Mouse (Mus musculus): Measurements from ENCODE around the gene Lhfpl2. TPM values are rescaled to one million over a fixed set of nuclear protein-coding genes. Genes with fewer than 3 reads are reported as not detected.

Lhfpl2 gene
- polyA plus RNA-seq, 1 experiment from 2014 or later: 23.4 TPM

DNA sequence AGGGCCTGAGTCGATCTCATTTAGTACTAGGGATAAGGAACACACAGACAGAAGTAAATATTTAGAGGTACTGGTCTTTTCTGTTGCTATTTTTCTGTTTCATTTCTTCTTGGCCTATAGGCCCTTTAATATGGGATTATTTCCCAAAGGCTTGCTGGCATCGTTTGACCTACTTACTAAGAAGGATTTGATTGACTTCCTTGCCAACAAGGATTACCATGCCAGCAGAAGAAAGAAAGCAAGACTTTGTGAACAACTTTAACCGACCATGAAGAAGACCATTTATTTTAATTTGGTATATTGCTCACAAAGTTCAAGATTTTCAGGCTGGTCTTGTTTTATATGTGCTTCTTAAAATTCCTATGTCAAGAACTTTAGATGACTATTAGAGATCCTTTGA, 42.8 kb downstream of the Lhfpl2 start:
- WGBS: 82% methylated on average over 3 of the region's 3 CpGs
- no peak overlapping the region for H3K27ac ChIP-seq (ENCODE audit: low read length)
- no peak overlapping the region for H3K9ac ChIP-seq (ENCODE audit: low read length)
- peaks cover 34% of the 10 kb centered on the region for H3K4me1 ChIP-seq (ENCODE audit: control insufficient read depth, insufficient read depth, low read length)
- no peak for ATAC-seq (replicated peaks; ENCODE audit: extremely low read depth, insufficient read depth, low FRiP score)
- no peaks in the 10 kb centered on the region for H3K27me3 ChIP-seq (ENCODE audit: control insufficient read depth, insufficient read depth, low read length)
- H3K36me3 ChIP-seq (ENCODE audit: control insufficient read depth, insufficient read depth): no peaks in the 10 kb centered on the region
- H3K9me3 ChIP-seq (replicated peaks; ENCODE audit: control insufficient read depth, low read length): no peaks in the 10 kb centered on the region
- no peak overlapping the region for H3K4me3 ChIP-seq (ENCODE audit: low read length)
- H3K4me2 ChIP-seq (ENCODE audit: low read depth, low read length): no peak overlapping the region

- 48% methylated on average over 10 of the region's 10 CpGs for WGBS
- ATAC-seq (replicated peaks; ENCODE audit: extremely low read depth, insufficient read depth, low FRiP score): peak; percentile 37; the same call in 1 of the 2 replicates
- peaks cover 37% of the 10 kb centered on the region for H3K4me1 ChIP-seq (ENCODE audit: control insufficient read depth, insufficient read depth, low read length)
- H3K36me3 ChIP-seq (ENCODE audit: control insufficient read depth, insufficient read depth): no peaks in the 10 kb centered on the region
- no peak overlapping the region for H3K4me3 ChIP-seq (ENCODE audit: low read length)
- H3K9ac ChIP-seq (ENCODE audit: low read length): no peak overlapping the region
- H3K27me3 ChIP-seq (ENCODE audit: control insufficient read depth, insufficient read depth, low read length): no peaks in the 10 kb centered on the region
- H3K27ac ChIP-seq (ENCODE audit: low read length): no peak overlapping the region
- H3K9me3 ChIP-seq (replicated peaks; ENCODE audit: control insufficient read depth, low read length): no peaks in the 10 kb centered on the region
- 0 out of 2 replicates have a peak overlapping the region, but pooled peaks have one; percentile 3 for H3K4me2 ChIP-seq (ENCODE audit: low read depth, low read length)
Observed at GRCm38 (mm10) chr13:94101020-94101571, 43.5 kb downstream of the Lhfpl2 start.

DNA sequence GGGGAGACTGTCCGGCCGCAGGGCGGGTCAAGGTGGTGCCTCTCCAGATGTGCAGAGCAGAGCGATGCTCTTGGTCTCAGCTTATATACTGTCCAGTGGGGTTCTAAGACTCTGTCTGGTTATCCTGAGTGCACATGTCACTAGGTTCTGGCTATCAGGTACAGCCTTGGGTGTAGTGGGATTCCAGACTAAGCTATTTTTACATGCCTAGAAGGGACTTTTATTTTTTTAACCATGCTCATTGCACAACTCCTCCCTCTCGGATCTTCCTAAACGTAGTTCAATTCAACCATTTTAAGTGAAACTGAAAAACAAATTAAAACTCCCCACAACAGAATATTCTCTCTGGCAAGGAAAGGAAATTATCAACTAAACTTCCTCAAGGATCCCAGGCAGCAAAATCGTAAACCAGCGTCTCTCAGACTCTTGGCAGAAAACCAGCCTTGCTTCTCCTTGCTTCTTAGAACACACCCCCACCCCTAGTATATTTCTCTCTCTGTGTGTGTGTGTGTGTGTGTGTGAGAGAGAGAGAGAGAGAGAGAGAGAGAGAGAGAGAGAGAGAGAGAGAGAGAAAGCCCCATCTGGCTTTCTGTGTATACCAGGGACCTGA, 47.4 kb downstream of the Lhfpl2 start:
- Histone ChIP-seq H3K27me3 (ENCODE audit: control insufficient read depth, insufficient read depth, low read length) (no peaks in the 10 kb centered on the region), H3K4me2 (ENCODE audit: low read depth, low read length) (peak overlapping the region; percentile 20), H3K36me3 (ENCODE audit: control insufficient read depth, insufficient read depth) (no peaks in the 10 kb centered on the region), H3K27ac (ENCODE audit: low read length) (peak overlapping the region; percentile 64), H3K9me3 (replicated peaks; ENCODE audit: control insufficient read depth, low read length) (no peaks in the 10 kb centered on the region), H3K4me1 (ENCODE audit: control insufficient read depth, insufficient read depth, low read length) (peaks cover 24% of the 10 kb centered on the region), H3K4me3 (ENCODE audit: low read length) (no peak overlapping the region), H3K9ac (ENCODE audit: low read length) (no peak overlapping the region)
- 0 out of 2 replicates have a peak, but pooled peaks have one; percentile 20 for ATAC-seq (replicated peaks; ENCODE audit: extremely low read depth, insufficient read depth, low FRiP score)
- WGBS: 59% methylated on average over 8 of the region's 8 CpGs

DNA sequence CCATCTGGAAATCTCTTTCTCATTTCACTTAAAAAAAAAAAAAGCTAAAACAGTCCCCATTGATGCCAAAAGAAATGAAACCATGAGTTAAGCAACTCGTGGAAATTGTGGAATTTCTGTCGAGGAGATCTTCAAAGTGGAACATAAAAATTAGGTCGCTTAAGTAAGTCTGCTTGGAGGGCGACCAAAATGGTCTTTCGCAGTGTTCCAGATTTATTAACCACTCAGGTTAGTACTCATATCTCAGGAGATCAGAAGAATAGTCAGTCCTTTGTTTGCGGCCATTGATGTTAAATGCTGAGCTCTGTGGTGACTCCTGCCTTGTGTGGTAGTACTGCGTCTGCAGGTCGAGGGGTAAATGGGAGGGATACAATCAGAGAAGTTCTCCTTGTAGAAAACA, 48.8 kb downstream of the Lhfpl2 start:
- no peak for ATAC-seq (replicated peaks; ENCODE audit: extremely low read depth, insufficient read depth, low FRiP score)
- no peaks in the 10 kb centered on the region for H3K9me3 ChIP-seq (replicated peaks; ENCODE audit: control insufficient read depth, low read length)
- H3K36me3 ChIP-seq (ENCODE audit: control insufficient read depth, insufficient read depth): no peaks in the 10 kb centered on the region; the same call in 1 of the 2 replicates
- no peaks in the 10 kb centered on the region for H3K27me3 ChIP-seq (ENCODE audit: control insufficient read depth, insufficient read depth, low read length)
- peaks cover 21% of the 10 kb centered on the region for H3K4me1 ChIP-seq (ENCODE audit: control insufficient read depth, insufficient read depth, low read length)
- no peak overlapping the region for H3K4me3 ChIP-seq (ENCODE audit: low read length)
- H3K27ac ChIP-seq (ENCODE audit: low read length): no peak overlapping the region
- WGBS: 78% methylated on average over 8 of the region's 8 CpGs
- no peak overlapping the region for H3K4me2 ChIP-seq (ENCODE audit: low read depth, low read length)
- H3K9ac ChIP-seq (ENCODE audit: low read length): no peak overlapping the region

- H3K9ac ChIP-seq (ENCODE audit: low read length): no peak overlapping the region
- H3K4me1 ChIP-seq (ENCODE audit: control insufficient read depth, insufficient read depth, low read length): peaks cover 17% of the 10 kb centered on the region
- no peak overlapping the region for H3K4me2 ChIP-seq (ENCODE audit: low read depth, low read length)
- no peak overlapping the region for H3K4me3 ChIP-seq (ENCODE audit: low read length)
- no peak for ATAC-seq (replicated peaks; ENCODE audit: extremely low read depth, insufficient read depth, low FRiP score)
- WGBS: 88% methylated on average over 7 of the region's 7 CpGs
- H3K27ac ChIP-seq (ENCODE audit: low read length): no peak overlapping the region
- H3K36me3 ChIP-seq (ENCODE audit: control insufficient read depth, insufficient read depth): peaks cover 5% of the 10 kb centered on the region; the same call in 1 of the 2 replicates
- no peaks in the 10 kb centered on the region for H3K27me3 ChIP-seq (ENCODE audit: control insufficient read depth, insufficient read depth, low read length)
- H3K9me3 ChIP-seq (replicated peaks; ENCODE audit: control insufficient read depth, low read length): no peaks in the 10 kb centered on the region
Observed at GRCm38 (mm10) chr13:94106983-94107382, 49.4 kb downstream of the Lhfpl2 start.

DNA sequence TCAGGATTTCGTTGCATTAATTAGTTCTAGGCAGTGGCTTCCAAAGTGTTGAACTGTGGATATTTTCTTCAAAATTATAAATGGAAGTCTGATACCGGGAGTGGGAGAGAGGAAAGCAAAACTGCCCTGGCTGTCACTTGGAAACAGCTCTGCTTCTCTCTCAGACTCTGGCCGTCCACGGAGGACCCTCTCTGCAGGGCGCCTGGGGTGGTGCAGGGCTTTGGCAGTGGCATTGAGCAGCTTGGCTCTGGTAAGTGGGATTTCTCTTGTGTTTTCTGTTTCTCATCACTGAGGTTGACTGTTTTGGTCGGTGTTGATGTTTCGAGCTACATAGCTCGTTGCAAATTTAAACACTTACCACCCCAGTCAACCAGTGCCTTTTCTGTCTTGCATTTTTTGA, 53.0 kb downstream of the Lhfpl2 start:
- 74% methylated on average over 8 of the region's 8 CpGs for WGBS

DNA sequence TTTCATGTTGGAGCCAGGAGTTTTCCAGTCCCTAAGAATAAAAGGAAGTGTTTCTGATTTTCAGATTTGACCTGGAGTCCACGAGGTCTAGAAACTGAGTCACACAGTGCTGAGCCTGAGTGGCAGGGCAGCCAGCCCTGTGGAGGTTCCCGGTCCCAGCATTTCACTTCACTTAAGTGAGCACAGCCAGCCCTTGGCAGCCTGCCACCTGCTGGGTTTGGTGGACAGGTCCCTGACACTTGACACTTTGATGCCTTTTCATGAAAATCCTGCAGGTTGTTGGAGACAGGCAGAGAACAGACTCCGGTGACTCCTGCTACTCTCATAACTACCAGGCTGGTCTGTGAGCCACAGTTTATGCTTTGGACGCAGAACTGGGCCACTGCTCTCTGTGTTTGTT, 57.9 kb downstream of the Lhfpl2 start:
- Histone ChIP-seq H3K9ac (ENCODE audit: low read length) (no peak overlapping the region), H3K36me3 (ENCODE audit: control insufficient read depth, insufficient read depth) (peaks cover 18% of the 10 kb centered on the region; the same call in 1 of the 2 replicates), H3K4me3 (ENCODE audit: low read length) (no peak overlapping the region), H3K4me2 (ENCODE audit: low read depth, low read length) (no peak overlapping the region), H3K4me1 (ENCODE audit: control insufficient read depth, insufficient read depth, low read length) (peaks cover 10% of the 10 kb centered on the region), H3K9me3 (replicated peaks; ENCODE audit: control insufficient read depth, low read length) (peaks cover 9% of the 10 kb centered on the region), H3K27ac (ENCODE audit: low read length) (no peak overlapping the region), H3K27me3 (ENCODE audit: control insufficient read depth, insufficient read depth, low read length) (no peaks in the 10 kb centered on the region)
- ATAC-seq (replicated peaks; ENCODE audit: extremely low read depth, insufficient read depth, low FRiP score): no peak; the same call in 1 of the 2 replicates
- 27% methylated on average over 4 of the region's 4 CpGs for WGBS

More for the DNA sequence above, 53.0 kb downstream of the Lhfpl2 start:
- Histone ChIP-seq H3K4me2 (ENCODE audit: low read depth, low read length) (no peak overlapping the region), H3K36me3 (ENCODE audit: control insufficient read depth, insufficient read depth) (peaks cover 9% of the 10 kb centered on the region; the same call in 1 of the 2 replicates), H3K9me3 (replicated peaks; ENCODE audit: control insufficient read depth, low read length) (no peaks in the 10 kb centered on the region), H3K27me3 (ENCODE audit: control insufficient read depth, insufficient read depth, low read length) (no peaks in the 10 kb centered on the region), H3K4me1 (ENCODE audit: control insufficient read depth, insufficient read depth, low read length) (peaks cover 7% of the 10 kb centered on the region), H3K9ac (ENCODE audit: low read length) (no peak overlapping the region), H3K4me3 (ENCODE audit: low read length) (no peak overlapping the region), H3K27ac (ENCODE audit: low read length) (no peak overlapping the region)
- no peak for ATAC-seq (replicated peaks; ENCODE audit: extremely low read depth, insufficient read depth, low FRiP score)

GRCm38 (mm10) chr13:94116705-94117410, 59.3 kb downstream of the Lhfpl2 start:
- no peak overlapping the region for H3K4me2 ChIP-seq (ENCODE audit: low read depth, low read length)
- peaks cover 9% of the 10 kb centered on the region for H3K9me3 ChIP-seq (replicated peaks; ENCODE audit: control insufficient read depth, low read length)
- ATAC-seq (replicated peaks; ENCODE audit: extremely low read depth, insufficient read depth, low FRiP score): 0 out of 2 replicates have a peak, but pooled peaks have one; percentile 10
- no peak overlapping the region for H3K9ac ChIP-seq (ENCODE audit: low read length)
- H3K27me3 ChIP-seq (ENCODE audit: control insufficient read depth, insufficient read depth, low read length): no peaks in the 10 kb centered on the region
- 62% methylated on average over 13 of the region's 13 CpGs for WGBS
- H3K4me1 ChIP-seq (ENCODE audit: control insufficient read depth, insufficient read depth, low read length): peaks cover 10% of the 10 kb centered on the region
- no peak overlapping the region for H3K4me3 ChIP-seq (ENCODE audit: low read length)
- H3K27ac ChIP-seq (ENCODE audit: low read length): peak overlapping the region; percentile 58
- peaks cover 17% of the 10 kb centered on the region; the same call in 1 of the 2 replicates for H3K36me3 ChIP-seq (ENCODE audit: control insufficient read depth, insufficient read depth)

DNA sequence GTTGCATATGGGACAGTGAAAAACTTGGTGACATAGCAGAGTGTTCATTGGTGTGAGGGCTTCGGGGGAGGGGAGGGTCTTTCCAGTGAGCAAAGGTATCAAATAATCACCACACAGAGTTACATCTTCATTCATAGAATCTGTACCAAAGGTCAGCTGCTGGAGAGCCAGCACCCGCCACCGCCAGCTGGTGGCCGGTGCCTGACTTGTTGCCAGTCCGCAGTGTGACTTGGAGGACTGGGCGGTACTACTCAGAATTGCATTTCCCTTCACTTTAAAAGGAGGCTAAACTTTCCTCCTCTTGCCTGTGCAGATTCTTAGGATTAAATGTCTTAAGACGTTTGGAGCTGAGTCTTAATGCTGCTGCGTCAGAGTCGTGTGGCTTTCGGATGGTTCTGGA, 59.9 kb downstream of the Lhfpl2 start:
- WGBS: 94% methylated on average over 10 of the region's 10 CpGs
- Histone ChIP-seq H3K27ac (ENCODE audit: low read length) (no peak overlapping the region), H3K9me3 (replicated peaks; ENCODE audit: control insufficient read depth, low read length) (peaks cover 9% of the 10 kb centered on the region), H3K4me3 (ENCODE audit: low read length) (no peak overlapping the region), H3K9ac (ENCODE audit: low read length) (no peak overlapping the region), H3K36me3 (ENCODE audit: control insufficient read depth, insufficient read depth) (peaks cover 15% of the 10 kb centered on the region; the same call in 1 of the 2 replicates), H3K27me3 (ENCODE audit: control insufficient read depth, insufficient read depth, low read length) (no peaks in the 10 kb centered on the region), H3K4me1 (ENCODE audit: control insufficient read depth, insufficient read depth, low read length) (peaks cover 10% of the 10 kb centered on the region), H3K4me2 (ENCODE audit: low read depth, low read length) (no peak overlapping the region)
- no peak for ATAC-seq (replicated peaks; ENCODE audit: extremely low read depth, insufficient read depth, low FRiP score)

All from heart, embryonic 16.5 days (tissue).